Mouse (Mus musculus) forebrain, embryonic 16.5 days (tissue): ENCODE measurements around the gene Shisa4. TPM values are rescaled to one million over a fixed set of nuclear protein-coding genes. Genes with fewer than 3 reads are reported as not detected.

Experiments used
- ATAC-seq: fragments of 200-750 bp; cut with Nextera tagmentation; 2 replicates; pipeline ENCODE4 v1.8.0; 2017; ENCODE audit warnings: mild to moderate bottlenecking, moderate library complexity
- H3K27ac ChIP-seq: fragments of 300-500 bp; sonication (generic); 2 replicates; pipeline ENCODE4 v1.5.1; 2014; ENCODE audit warnings: low read length, control low read depth
- H3K27me3 ChIP-seq: fragments of 300-500 bp; sonication (generic); replicated peaks from 2 replicates; pipeline ENCODE4 v1.6.1; 2014; ENCODE audit warnings: low read length; ENCODE audit not compliant: control insufficient read depth, insufficient read depth
- H3K36me3 ChIP-seq: fragments of 300-500 bp; sonication (generic); 2 replicates; pipeline ENCODE4 v1.6.1; 2014; ENCODE audit not compliant: control insufficient read depth, insufficient read depth
- H3K4me1 ChIP-seq: fragments of 300-500 bp; sonication (generic); replicated peaks from 2 replicates; pipeline ENCODE4 v1.6.1; 2014; ENCODE audit warnings: low read length; ENCODE audit not compliant: control insufficient read depth, insufficient read depth
- H3K4me2 ChIP-seq: fragments of 300-500 bp; sonication (generic); 2 replicates; pipeline ENCODE4 v1.6.1; 2014; ENCODE audit warnings: mild to moderate bottlenecking, low read length, control low read depth
- H3K4me3 ChIP-seq: fragments of 300-500 bp; sonication (generic); replicated peaks from 2 replicates; pipeline ENCODE4 v1.5.1; 2014; ENCODE audit warnings: mild to moderate bottlenecking, low read length, control low read depth
- H3K9ac ChIP-seq: fragments of 300-500 bp; sonication (generic); replicated peaks from 2 replicates; pipeline ENCODE4 v1.6.1; 2014; ENCODE audit warnings: low read depth, low read length, control low read depth
- H3K9me3 ChIP-seq: fragments of 300-500 bp; sonication (generic); 2 replicates; pipeline ENCODE4 v1.6.1; 2016; ENCODE audit warnings: low read length; ENCODE audit not compliant: control insufficient read depth
- WGBS: fragments of 180-500 bp; shearing (Covaris S2); extraction: QIAGEN DNeasy Blood & Tissue Kit; methylation state at CpG from one replicate; pipeline ENCODE4 v1.1.7; 2014; 5-methylcytosine and 5-hydroxymethylcytosine counted together
- polyA plus RNA-seq: library from polyadenylated mRNA; unstranded; fragments of >200 nt; fragmentation: Nextera tagmentation; extraction: Ambion mirVana; gene quantifications from 2 replicates; pipeline ENCODE4 v1.2.1, GENCODE M21; 2015

Shisa4 gene
- 84.9 and 102 TPM in 2 replicates for polyA plus RNA-seq

DNA sequence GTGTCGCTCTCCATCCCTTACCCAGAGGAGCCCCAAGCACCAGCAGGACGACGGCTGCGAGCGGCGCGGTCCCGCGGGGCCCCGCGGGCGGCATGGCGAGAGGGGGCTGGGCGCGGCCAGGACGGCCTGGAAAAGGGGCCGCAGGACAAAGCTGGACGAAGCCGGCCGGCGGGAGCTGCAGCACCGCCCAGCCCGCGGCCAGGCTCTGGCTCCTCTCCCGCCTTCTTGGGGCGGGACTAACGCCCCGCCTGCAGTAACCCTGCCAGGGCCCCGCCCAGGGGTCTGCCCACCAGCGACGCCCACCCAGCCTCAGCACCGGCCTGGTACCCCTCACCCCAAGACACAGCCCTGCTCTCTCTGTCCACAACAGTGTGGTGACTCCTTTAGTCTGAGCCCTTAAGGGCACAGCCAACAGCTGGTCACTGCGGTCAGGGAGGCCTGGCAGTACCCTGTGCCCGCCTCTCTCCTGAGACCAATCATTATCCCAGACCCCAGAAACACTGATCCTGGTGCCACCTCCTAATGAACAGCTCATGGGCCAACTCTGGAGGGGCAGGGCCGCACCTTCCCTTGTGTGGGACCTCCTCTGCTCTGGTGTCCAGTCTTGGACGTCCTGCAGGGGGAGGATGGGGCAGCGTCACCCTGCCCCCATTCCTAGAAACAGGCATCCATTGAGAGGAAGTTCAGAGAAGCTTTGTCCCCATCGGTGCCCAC, at the start of gene Shisa4:
Gene Shisa4, minus strand, starts transcription at position 370 of the 714 bp plus-strand sequence.
- Histone ChIP-seq H3K9ac (peak within 1 kb of the TSS; percentile 96), H3K4me2 (peak within 1 kb of the TSS; percentile 72), H3K4me3 (peak within 1 kb of the TSS; percentile 88), H3K36me3 (no peaks in the 10 kb centered on the region), H3K27me3 (no peaks in the 10 kb centered on the region), H3K27ac (peak within 1 kb of the TSS; percentile 56; the same call in 1 of the 2 replicates), H3K9me3 (no peaks in the 10 kb centered on the region), H3K4me1 (peaks cover 35% of the 10 kb centered on the region)
- peak; percentile 89 for ATAC-seq
- WGBS, result 2% methylated on average over 34 of the region's 38 CpGs

DNA sequence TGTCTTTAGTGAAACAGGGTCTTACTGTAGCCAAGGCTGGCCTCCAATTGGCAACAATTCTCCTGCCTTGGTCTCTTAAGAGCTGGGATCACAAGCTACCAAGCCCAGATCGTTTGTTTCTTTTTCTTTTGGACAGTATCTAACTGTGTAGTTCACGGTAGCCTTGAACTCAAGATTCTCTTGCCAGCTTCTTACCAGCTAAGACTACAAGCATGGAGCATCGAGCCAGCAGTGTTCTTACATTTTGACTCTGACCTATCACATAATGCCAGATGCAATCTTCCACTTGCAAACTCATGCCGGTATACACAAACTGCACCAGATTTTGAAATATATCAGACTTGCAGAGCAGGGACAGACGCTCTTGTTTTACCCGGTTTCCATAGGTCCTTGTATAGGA, 47.7 kb upstream of the Shisa4 start:
- H3K27me3 ChIP-seq, result no peaks in the 10 kb centered on the region
- no peak overlapping the region for H3K9ac ChIP-seq
- no peak overlapping the region for H3K4me2 ChIP-seq
- H3K36me3 ChIP-seq, result peaks cover 22% of the 10 kb centered on the region
- H3K9me3 ChIP-seq, result no peaks in the 10 kb centered on the region
- H3K4me1 ChIP-seq, result peaks cover 8% of the 10 kb centered on the region
- no peak for ATAC-seq
- no peak overlapping the region for H3K27ac ChIP-seq
- H3K4me3 ChIP-seq, result no peak overlapping the region
- 94% methylated on average over 6 of the region's 6 CpGs for WGBS

DNA sequence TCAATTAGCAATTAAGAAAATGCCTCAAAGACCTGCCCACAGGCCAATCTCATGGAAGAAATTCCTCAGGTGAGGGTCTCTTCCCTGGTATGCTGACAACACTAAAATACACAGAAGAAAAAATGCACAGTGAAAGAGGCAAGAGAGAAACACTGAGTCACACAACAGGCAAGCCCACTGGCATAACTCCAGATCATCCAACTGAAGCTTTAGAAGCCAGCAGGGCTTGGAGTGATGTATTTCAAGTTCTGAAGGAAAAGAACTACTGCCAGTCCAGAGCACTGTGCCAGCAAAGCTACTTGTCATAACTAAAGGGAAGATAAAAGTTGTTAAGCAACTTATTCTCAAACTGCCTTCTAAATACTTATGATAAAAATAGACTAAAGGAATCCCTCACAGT, 39.0 kb upstream of the Shisa4 start:
- peaks cover 51% of the 10 kb centered on the region for H3K36me3 ChIP-seq
- H3K27me3 ChIP-seq, result no peaks in the 10 kb centered on the region
- H3K9ac ChIP-seq, result no peak overlapping the region
- H3K9me3 ChIP-seq, result no peaks in the 10 kb centered on the region
- no peak overlapping the region for H3K4me2 ChIP-seq
- no peak for ATAC-seq
- no peaks in the 10 kb centered on the region for H3K4me1 ChIP-seq
- H3K27ac ChIP-seq, result no peak overlapping the region
- H3K4me3 ChIP-seq, result no peak overlapping the region

DNA sequence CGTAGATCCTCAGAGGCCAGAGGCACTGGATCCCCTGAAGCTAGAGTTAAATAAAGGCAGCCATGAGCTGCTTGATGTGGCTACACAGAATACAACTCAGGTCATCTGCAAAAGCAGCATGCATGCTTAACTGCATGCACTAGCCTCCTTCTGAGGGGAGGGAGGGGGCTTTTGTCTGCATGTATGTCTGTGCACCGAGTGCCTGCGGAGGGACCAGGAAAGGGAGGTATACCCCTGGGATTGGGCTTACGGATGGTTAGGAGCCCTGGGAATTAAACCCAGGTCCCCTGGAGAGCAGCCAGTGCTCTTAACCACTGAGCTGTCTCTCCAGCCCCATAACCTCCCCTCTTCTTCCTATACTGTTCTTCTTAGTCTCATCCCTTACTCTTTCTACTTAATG, 37.1 kb upstream of the Shisa4 start:
- no peaks in the 10 kb centered on the region for H3K27me3 ChIP-seq
- no peaks in the 10 kb centered on the region for H3K4me1 ChIP-seq
- peaks cover 53% of the 10 kb centered on the region for H3K36me3 ChIP-seq
- H3K9me3 ChIP-seq, result no peaks in the 10 kb centered on the region
- no peak overlapping the region for H3K27ac ChIP-seq
- WGBS, result 88% methylated on average over 4 of the region's 4 CpGs
- H3K9ac ChIP-seq, result no peak overlapping the region
- ATAC-seq, result no peak
- H3K4me2 ChIP-seq, result no peak overlapping the region
- no peak overlapping the region for H3K4me3 ChIP-seq

DNA sequence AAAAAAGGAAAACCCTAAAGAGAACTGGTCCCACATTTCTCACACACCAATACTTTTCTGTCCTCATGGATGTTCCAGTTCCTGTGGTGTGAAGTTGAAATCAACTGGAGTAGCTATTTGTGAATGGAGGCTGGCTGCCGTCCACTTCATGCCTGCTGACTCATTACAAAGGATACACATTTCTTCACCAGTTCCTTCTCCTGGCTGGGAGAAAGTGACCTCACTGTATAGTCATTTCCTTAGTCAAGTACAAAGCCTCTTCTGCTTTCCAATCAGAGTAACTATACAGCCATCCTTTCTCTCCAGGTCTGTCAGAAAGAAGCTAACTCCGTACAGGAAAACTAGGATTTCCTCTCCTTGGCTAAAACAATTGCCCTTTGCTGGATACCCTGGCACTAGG, 35.9 kb upstream of the Shisa4 start:
- Histone ChIP-seq H3K4me3 (no peak overlapping the region), H3K4me2 (no peak overlapping the region), H3K27me3 (no peaks in the 10 kb centered on the region), H3K9ac (no peak overlapping the region), H3K27ac (no peak overlapping the region), H3K4me1 (no peaks in the 10 kb centered on the region), H3K9me3 (no peaks in the 10 kb centered on the region), H3K36me3 (peaks cover 53% of the 10 kb centered on the region)
- ATAC-seq, result no peak
- 51% methylated on average over 2 of the region's 2 CpGs for WGBS

DNA sequence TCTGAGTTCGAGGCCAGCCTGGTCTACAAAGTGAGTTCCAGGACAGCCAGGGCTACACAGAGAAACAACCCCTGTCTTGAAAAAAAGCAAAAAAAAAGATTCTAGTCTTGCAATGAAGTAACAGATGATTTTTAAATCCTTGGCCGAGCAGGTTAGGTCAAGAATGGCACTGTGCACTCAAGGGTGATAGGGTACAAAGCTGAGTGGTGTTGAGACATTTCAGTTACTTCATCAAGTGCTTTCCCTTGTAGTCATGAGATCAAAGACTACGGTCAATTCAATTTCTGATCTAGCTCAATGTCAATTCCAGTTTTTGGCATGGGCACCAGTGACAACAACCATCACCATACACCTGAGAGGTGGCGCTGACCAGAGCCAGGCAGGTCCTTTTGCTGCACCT, 33.9 kb upstream of the Shisa4 start:
- ATAC-seq, result no peak
- Histone ChIP-seq H3K4me1 (no peaks in the 10 kb centered on the region), H3K4me3 (no peak overlapping the region), H3K9ac (no peak overlapping the region), H3K27me3 (no peaks in the 10 kb centered on the region), H3K4me2 (no peak overlapping the region), H3K27ac (no peak overlapping the region), H3K9me3 (no peaks in the 10 kb centered on the region), H3K36me3 (peaks cover 59% of the 10 kb centered on the region)
- WGBS, result 97% methylated on average over 4 of the region's 4 CpGs

DNA sequence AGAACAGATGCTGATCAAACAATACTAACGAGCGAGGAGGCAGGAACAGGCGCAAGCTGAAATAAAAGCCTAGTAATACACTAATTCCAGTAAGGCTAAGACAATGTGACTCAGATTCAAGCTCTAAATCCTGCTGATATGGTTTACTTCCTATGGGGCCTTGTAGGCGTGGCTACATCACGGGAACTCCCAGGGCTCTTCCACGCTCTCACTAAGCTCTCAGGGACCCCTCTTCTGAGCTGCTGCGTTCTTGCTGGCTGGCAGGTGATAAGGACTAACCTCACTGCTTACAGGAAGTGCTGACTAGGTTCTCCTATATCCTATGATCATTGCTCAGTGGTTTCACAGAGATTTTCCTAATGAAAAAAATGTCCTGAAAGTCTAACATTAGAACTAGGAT, 30.3 kb upstream of the Shisa4 start:
- Histone ChIP-seq H3K27ac (no peak overlapping the region), H3K9me3 (no peaks in the 10 kb centered on the region), H3K9ac (no peak overlapping the region), H3K27me3 (no peaks in the 10 kb centered on the region), H3K4me2 (no peak overlapping the region), H3K36me3 (peaks cover 67% of the 10 kb centered on the region), H3K4me3 (no peak overlapping the region), H3K4me1 (no peaks in the 10 kb centered on the region)
- ATAC-seq, result no peak
- WGBS, result 58% methylated on average over 7 of the region's 7 CpGs

DNA sequence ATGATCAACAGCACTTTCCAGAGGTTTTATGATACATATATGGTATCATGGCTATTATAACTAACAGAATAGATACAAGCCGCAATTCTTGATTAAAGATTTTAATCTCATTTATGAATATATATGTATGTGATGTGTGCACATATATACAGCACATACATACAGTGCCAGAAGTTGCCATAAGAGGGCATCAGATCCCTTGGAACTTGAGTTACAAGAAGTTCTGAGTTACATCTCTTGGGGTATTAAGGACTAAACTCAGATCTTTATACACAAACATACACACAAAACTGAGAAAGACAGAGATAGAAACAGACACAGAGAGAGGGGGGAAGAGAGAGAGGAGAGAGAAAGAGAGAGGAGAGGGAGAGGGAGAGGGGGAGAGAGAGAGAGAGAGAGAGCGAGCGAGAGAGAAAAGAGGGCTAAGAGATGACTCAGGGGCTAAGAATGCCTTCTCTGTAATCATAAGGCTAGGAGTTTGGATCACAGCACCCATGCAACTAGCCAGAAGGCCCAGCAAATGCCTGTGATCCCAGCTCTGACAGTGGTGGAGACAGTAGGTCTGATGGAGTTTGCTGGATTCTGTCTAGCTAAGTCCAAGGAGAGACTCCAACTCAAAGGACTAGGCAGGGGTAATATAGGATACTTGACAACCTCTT, 26.5 kb upstream of the Shisa4 start:
- H3K27me3 ChIP-seq, result no peaks in the 10 kb centered on the region
- no peak overlapping the region for H3K4me3 ChIP-seq
- no peak overlapping the region for H3K4me2 ChIP-seq
- no peaks in the 10 kb centered on the region for H3K4me1 ChIP-seq
- no peaks in the 10 kb centered on the region for H3K9me3 ChIP-seq
- no peak for ATAC-seq
- H3K9ac ChIP-seq, result no peak overlapping the region
- peaks cover 56% of the 10 kb centered on the region for H3K36me3 ChIP-seq
- WGBS, result 98% methylated on average over 3 of the region's 3 CpGs
- no peak overlapping the region for H3K27ac ChIP-seq

DNA sequence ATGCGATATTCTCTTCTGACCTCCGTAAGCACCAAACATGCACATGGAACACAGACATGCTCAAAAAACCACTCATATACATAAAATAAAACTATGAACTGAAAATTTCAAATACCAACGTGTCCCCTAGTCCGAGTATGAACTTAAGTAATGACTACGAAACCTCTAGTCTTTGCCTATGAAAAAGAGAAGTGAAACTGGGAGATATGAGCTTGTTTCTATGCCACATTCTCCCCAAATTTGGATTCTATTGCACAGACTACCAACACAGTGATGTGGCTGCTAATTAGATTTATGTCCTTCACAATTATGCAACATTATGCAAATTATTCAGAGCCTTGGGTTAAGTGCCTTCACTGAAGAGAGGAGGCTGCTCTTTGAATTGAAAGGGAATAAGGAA, 24.4 kb upstream of the Shisa4 start:
- Histone ChIP-seq H3K9ac (no peak overlapping the region), H3K4me3 (no peak overlapping the region), H3K4me1 (no peaks in the 10 kb centered on the region), H3K9me3 (no peaks in the 10 kb centered on the region), H3K4me2 (no peak overlapping the region), H3K27me3 (no peaks in the 10 kb centered on the region), H3K36me3 (peaks cover 48% of the 10 kb centered on the region), H3K27ac (no peak overlapping the region)
- 94% methylated on average over 5 of the region's 5 CpGs for WGBS
- no peak for ATAC-seq
